Mouse (Mus musculus) embryonic stem cell, embryonic (primary cell): ENCODE measurements around the gene Sprr3.
"Not testable (repeated sequence)": the region's sequence is repeated elsewhere in the genome, so short reads cannot be mapped to it uniquely, and the experiment has no call there.

Source experiments
- CTCF ChIA-PET, 4 experiments: fragments of 300-600 bp in 2 of 4; fragments of 350-600 bp in 2 of 4; sonication (Branson Sonifier 250); formaldehyde crosslinking; loops; one replicate each; lab custom pipeline; 2022; ENCODE audit warnings: inconsistent platforms in 2 of 4; lab: Charles Lee
- POLR2A ChIA-PET, 4 experiments: fragments of 300-600 bp in 2 of 4; fragments of 350-600 bp in 2 of 4; sonication (Branson Sonifier 250); formaldehyde crosslinking; loops; one replicate each; lab custom pipeline; 2022; ENCODE audit warnings: antibody characterized with exemption in 4 of 4, inconsistent platforms in 1 of 4; lab: Charles Lee

The Sprr3 gene

GRCm38 (mm10) chr3:92458620-92459019 lies at the start of gene Sprr3:
Sprr3 (minus strand) TSS chr3:92458720.
- ChIA-PET CTCF (no interaction called here), POLR2A (no interaction called here)

GRCm38 (mm10) chr3:92508185-92508584 lies 49.7 kb upstream of the Sprr3 start:
- POLR2A ChIA-PET, result no interaction called here

GRCm38 (mm10) chr3:92503528-92503927 lies 45.0 kb upstream of the Sprr3 start:
- ChIA-PET CTCF (no interaction called here), POLR2A (no interaction called here)

More at GRCm38 (mm10) chr3:92508185-92508584, 49.7 kb upstream of the Sprr3 start:
- CTCF ChIA-PET, result interaction anchor here in 2 of 4 experiments (0.7 to 1.4 kb wide), 2 partner anchors 358 to 360 kb away, joined by 3 read pairs; no protein-coding TSS in a partner anchor

- POLR2A ChIA-PET, result no interaction called here
- CTCF ChIA-PET, result no interaction called here
These were observed 41.9 kb upstream of the Sprr3 start, which contains the start of gene Sprr4 for GRCm38 (mm10) chr3:92500393-92500792. Sprr4 (minus strand) TSS chr3:92500493.

- POLR2A ChIA-PET, CTCF ChIA-PET: not testable (repeated sequence)
These were observed 31.7 kb upstream of the Sprr3 start for GRCm38 (mm10) chr3:92490262-92490661.

- ChIA-PET CTCF (no interaction called here), POLR2A (no interaction called here)
These were observed 27.8 kb upstream of the Sprr3 start for GRCm38 (mm10) chr3:92486307-92486706.

- ChIA-PET CTCF (no interaction called here), POLR2A (no interaction called here)
These were observed 27.3 kb upstream of the Sprr3 start, which contains the start of gene Sprr1a for GRCm38 (mm10) chr3:92485863-92486262. Sprr1a (minus strand) TSS chr3:92485895.

- POLR2A ChIA-PET, result not testable (repeated sequence)
- CTCF ChIA-PET, result interaction anchor here in 1 of 4 experiments (0.5 to 1.0 kb wide), 2 partner anchors 10 to 126 kb away, joined by 3 read pairs; partner anchors contain the start of gene 2210017I01Rik
These were observed 22.7 kb upstream of the Sprr3 start for GRCm38 (mm10) chr3:92481249-92481648.

GRCm38 (mm10) chr3:92470111-92470510 lies 11.6 kb upstream of the Sprr3 start:
- ChIA-PET POLR2A (no interaction called here), CTCF (no interaction called here)

GRCm38 (mm10) chr3:92467424-92467823 lies 8.9 kb upstream of the Sprr3 start:
- POLR2A ChIA-PET, result no interaction called here

GRCm38 (mm10) chr3:92466576-92466975 lies 8.1 kb upstream of the Sprr3 start:
- ChIA-PET CTCF (no interaction called here), POLR2A (no interaction called here)

More at GRCm38 (mm10) chr3:92467424-92467823, 8.9 kb upstream of the Sprr3 start:
- CTCF ChIA-PET, result no interaction called here

GRCm38 (mm10) chr3:92455151-92455550 lies 3.4 kb downstream of the Sprr3 start:
- CTCF ChIA-PET, result no interaction called here
- POLR2A ChIA-PET, result no interaction called here

GRCm38 (mm10) chr3:92440177-92440576 lies 18.3 kb downstream of the Sprr3 start:
- ChIA-PET POLR2A (no interaction called here), CTCF (no interaction called here)

GRCm38 (mm10) chr3:92438689-92439088 lies 19.8 kb downstream of the Sprr3 start, which contains the start of gene Sprr1b:
Sprr1b (minus strand) TSS chr3:92438789.
- ChIA-PET CTCF (no interaction called here), POLR2A (no interaction called here)

- CTCF ChIA-PET, result no interaction called here
These were observed 26.2 kb downstream of the Sprr3 start, which contains the start of gene Sprr2k for GRCm38 (mm10) chr3:92432282-92432681. Sprr2k (plus strand) TSS chr3:92432582.

GRCm38 (mm10) chr3:92429323-92429722 lies 29.2 kb downstream of the Sprr3 start, which contains the start of gene Gm9774:
Gm9774 (minus strand) TSS chr3:92429423.
- POLR2A ChIA-PET, result no interaction called here
- CTCF ChIA-PET, result no interaction called here

More at GRCm38 (mm10) chr3:92432282-92432681, 26.2 kb downstream of the Sprr3 start, which contains the start of gene Sprr2k:
- POLR2A ChIA-PET, result interaction anchor here in 1 of 4 experiments (0.7 kb wide), 1 partner anchor 9 kb away, joined by 3 read pairs; no protein-coding TSS in a partner anchor

GRCm38 (mm10) chr3:92417782-92418181 lies 40.7 kb downstream of the Sprr3 start, which contains the start of gene Sprr2j-ps:
Sprr2j-ps (plus strand) TSS chr3:92418082.
- CTCF ChIA-PET, result interaction anchor here in 1 of 4 experiments (0.6 kb wide), 1 partner anchor 300 kb away, joined by 4 read pairs; no protein-coding TSS in a partner anchor
- POLR2A ChIA-PET, result no interaction called here

GRCm38 (mm10) chr3:92407691-92408090 lies 50.8 kb downstream of the Sprr3 start, which contains the start of gene Sprr2i:
Sprr2i (plus strand) TSS chr3:92407991.
- POLR2A ChIA-PET, result no interaction called here
- CTCF ChIA-PET, result no interaction called here
